Mouse (Mus musculus) erythroblast, embryonic 14.5 days (primary cell): ENCODE results near the gene Gna14.

Experiments
- GATA1 ChIP-seq: IDR thresholded peaks from 2 replicates; pipeline ENCODE4 v1.6.1; 2012; ENCODE audit warnings: low read length, inconsistent platforms, mixed read lengths
- TAL1 ChIP-seq: IDR thresholded peaks from 3 replicates; pipeline ENCODE4 v1.6.1; 2012; ENCODE audit warnings: low read length, inconsistent platforms, mixed read lengths

GRCm38 (mm10) chr19:16448796-16449195 lies 13.2 kb downstream of the Gna14 start:
- TF ChIP-seq TAL1 (no peak), GATA1 (no peak)
